In the genomic region with DNA sequence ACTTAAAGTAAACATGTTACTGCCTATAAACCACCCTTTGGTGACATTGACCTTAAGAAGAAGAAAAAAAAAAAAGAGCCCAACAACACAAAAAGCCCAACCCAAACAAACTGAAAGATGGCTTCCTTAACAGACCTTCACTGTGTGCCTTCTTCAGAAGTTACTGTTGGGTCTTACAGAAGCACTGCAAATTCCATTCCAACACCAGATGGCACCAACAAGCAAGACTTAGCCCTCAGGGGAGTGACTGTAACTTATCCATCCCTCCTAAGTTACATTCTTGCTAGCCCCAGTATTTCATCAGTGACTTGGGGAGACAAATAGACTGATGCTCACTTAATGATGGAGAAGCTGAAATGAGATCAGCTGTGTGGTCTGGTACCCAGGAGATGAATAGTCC, we compare ENCODE assay signal across 9 mouse cellular contexts. TPM values are rescaled to one million over a fixed set of nuclear protein-coding genes. Genes with fewer than 3 reads are reported as not detected.
A peak's percentile ranks its signal among the peaks of the same experiment; 100 is the strongest.
DNase-seq lines count a peak whose midpoint lies in the region; ATAC-seq and TF ChIP-seq lines count a peak whose summit lies in the region.
"Had no signal": no experiment of that assay in that cellular context is flagged by ENCODE, and none has a peak within 500 bp of the region (broad histone marks: within the 10 kb centered on the region; RNA-seq: fewer than 3 reads in every experiment).

No protein-coding gene starts in this region.

- H3K4me2 ChIP-seq in kidney, postnatal 0 days (ENCODE audit: low read length): no peak overlapping the region
- H3K4me2 ChIP-seq in stomach, postnatal 0 days (replicated peaks; ENCODE audit: low read depth): no peak overlapping the region
- H3K4me2 ChIP-seq in intestine, embryonic 16.5 days (ENCODE audit: low read depth, low read length): no peak overlapping the region
- H3K4me2 ChIP-seq: heart, embryonic 15.5 days had no signal

- no peak overlapping the region for H3K9ac ChIP-seq in kidney, postnatal 0 days (ENCODE audit: low read depth, low read length)
- no peak overlapping the region for H3K9ac ChIP-seq in stomach, postnatal 0 days (ENCODE audit: low read length)
- no peak overlapping the region for H3K9ac ChIP-seq in intestine, embryonic 16.5 days (ENCODE audit: low read depth, low read length)
- H3K9ac ChIP-seq: heart, embryonic 15.5 days had no signal

- no peaks in the 10 kb centered on the region for H3K36me3 ChIP-seq in kidney, postnatal 0 days (ENCODE audit: insufficient read depth, low read length)
- no peaks in the 10 kb centered on the region for H3K36me3 ChIP-seq in stomach, postnatal 0 days (ENCODE audit: control insufficient read depth, insufficient read depth, low read length)
- no peaks in the 10 kb centered on the region for H3K36me3 ChIP-seq in intestine, embryonic 16.5 days (ENCODE audit: control insufficient read depth, insufficient read depth, low read length)
- H3K36me3 ChIP-seq: heart, embryonic 15.5 days had no signal

- H3K27me3 ChIP-seq in kidney, postnatal 0 days (ENCODE audit: insufficient read depth, low read length): no peaks in the 10 kb centered on the region
- H3K27me3 ChIP-seq in stomach, postnatal 0 days (ENCODE audit: control insufficient read depth, insufficient read depth, low read length): no peaks in the 10 kb centered on the region
- H3K27me3 ChIP-seq in intestine, embryonic 16.5 days (replicated peaks; ENCODE audit: control insufficient read depth, insufficient read depth, low read length): 0 out of 2 replicates have a peak, but pooled peaks cover 3% of the 10 kb centered on the region

- DNase-seq in heart, postnatal 10 days: peak; percentile 33 to 55
- no peak for DNase-seq in heart, postnatal 25 days (ENCODE audit: low spot score)
- peak; percentile 72 for DNase-seq in A20 (ENCODE audit: low read depth, low spot score)
- DNase-seq in Muller cell, postnatal 12 days (ENCODE audit: inconsistent ontology term): peak; percentile 11
- peak; percentile 68 for DNase-seq in kidney, postnatal 0 days (ENCODE audit: low spot score)
- no peak for DNase-seq in stomach, postnatal 0 days (ENCODE audit: low spot score)
- no peak for DNase-seq in cerebellum, postnatal 4 days (ENCODE audit: low spot score in 2 of 2)

- H3K27ac ChIP-seq in kidney, postnatal 0 days: no peak overlapping the region
- no peak overlapping the region for H3K27ac ChIP-seq in stomach, postnatal 0 days (replicated peaks)
- H3K27ac ChIP-seq in intestine, embryonic 16.5 days (ENCODE audit: low read length): no peak overlapping the region
- H3K27ac ChIP-seq: heart, embryonic 15.5 days had no signal

- peak; percentile 64 for TF ChIP-seq CTCF in kidney, postnatal 0 days (IDR thresholded peaks at IDR 0.05; ENCODE audit: low read depth)
- peak; percentile 65 for TF ChIP-seq CTCF in stomach, postnatal 0 days (IDR thresholded peaks at IDR 0.05; ENCODE audit: low read depth)

- no peaks in the 10 kb centered on the region for H3K4me1 ChIP-seq in kidney, postnatal 0 days (replicated peaks; ENCODE audit: insufficient read depth, low read length)
- H3K4me1 ChIP-seq in stomach, postnatal 0 days (replicated peaks; ENCODE audit: control insufficient read depth, insufficient read depth): no peaks in the 10 kb centered on the region
- H3K4me1 ChIP-seq in intestine, embryonic 16.5 days (ENCODE audit: control insufficient read depth, insufficient read depth, low read length): no peaks in the 10 kb centered on the region

- no peak overlapping the region for H3K4me3 ChIP-seq in kidney, postnatal 0 days (replicated peaks; ENCODE audit: low read depth, low read length)
- H3K4me3 ChIP-seq in stomach, postnatal 0 days (ENCODE audit: low read depth, low read length): no peak overlapping the region
- no peak overlapping the region for H3K4me3 ChIP-seq in intestine, embryonic 16.5 days (ENCODE audit: low read length)
- H3K4me3 ChIP-seq: heart, embryonic 15.5 days had no signal

- no peak for TF ChIP-seq EP300 in stomach, postnatal 0 days (optimal IDR thresholded peaks at IDR 0.05)

- intact Hi-C loops in heart, postnatal 10 days (cut with DNase I): no loop called here
- intact Hi-C loops in heart, postnatal 25 days (cut with DNase I): no loop called here

- no peaks in the 10 kb centered on the region for H3K9me3 ChIP-seq in kidney, postnatal 0 days (replicated peaks; ENCODE audit: low read length)
- H3K9me3 ChIP-seq in stomach, postnatal 0 days (ENCODE audit: control insufficient read depth, low read length): no peaks in the 10 kb centered on the region
- H3K9me3 ChIP-seq in intestine, embryonic 16.5 days (ENCODE audit: control insufficient read depth, low read length): no peaks in the 10 kb centered on the region
- H3K9me3 ChIP-seq: heart, embryonic 15.5 days had no signal

- ATAC-seq in kidney, postnatal 0 days (replicated peaks; ENCODE audit: low FRiP score, low read depth): no peak
- ATAC-seq in stomach, postnatal 0 days (ENCODE audit: low FRiP score, low TSS enrichment): no peak
- ATAC-seq in intestine, embryonic 16.5 days: no peak

RNA-seq across cellular contexts. Expression of a gene that starts 11.6 kb away (rescaled TPM):
- 1 to 10 TPM; 2.2 to 2.4 TPM for total RNA-seq in heart, postnatal 10 days (2021)
- total RNA-seq in heart, postnatal 25 days (2021): 1 to 10 TPM; 2.5 to 2.6 TPM
- polyA plus RNA-seq in kidney, postnatal 0 days (2015; fragmentation: Nextera tagmentation; extraction: Ambion mirVana): 0.91 and 1.0 TPM in 2 replicates
- polyA plus RNA-seq in stomach, postnatal 0 days (2015; fragmentation: Nextera tagmentation; extraction: Ambion mirVana): 2.9 and 3.8 TPM in 2 replicates
- 3.1 and 3.7 TPM in 2 replicates for polyA plus RNA-seq in intestine, embryonic 16.5 days (2015; fragmentation: Nextera tagmentation; extraction: Ambion mirVana)

Comparison
In these comparisons a context has a peak if more than half of its experiments do, and no peak if none do; other contexts are left out.
1. DNase-seq: peak in heart, postnatal 10 days (2 of 2), A20 (single experiment), Muller cell, postnatal 12 days (single experiment) and kidney, postnatal 0 days (single experiment); none in heart, postnatal 25 days (single experiment), stomach, postnatal 0 days (single experiment) and cerebellum, postnatal 4 days (0 of 2).